Mouse (Mus musculus) E14TG2a.4 (cell line): Measurements from ENCODE around the gene Etl4.

Experiments used
- CTCF ChIP-seq: conservative IDR thresholded peaks from 2 replicates; pipeline ENCODE4 v1.5.1; 2014; ENCODE audit warnings: low read length
- NANOG ChIP-seq: IDR thresholded peaks from 2 replicates; pipeline ENCODE4 v1.6.1; 2014; ENCODE audit warnings: borderline replicate concordance, low read length, mixed read lengths

DNA sequence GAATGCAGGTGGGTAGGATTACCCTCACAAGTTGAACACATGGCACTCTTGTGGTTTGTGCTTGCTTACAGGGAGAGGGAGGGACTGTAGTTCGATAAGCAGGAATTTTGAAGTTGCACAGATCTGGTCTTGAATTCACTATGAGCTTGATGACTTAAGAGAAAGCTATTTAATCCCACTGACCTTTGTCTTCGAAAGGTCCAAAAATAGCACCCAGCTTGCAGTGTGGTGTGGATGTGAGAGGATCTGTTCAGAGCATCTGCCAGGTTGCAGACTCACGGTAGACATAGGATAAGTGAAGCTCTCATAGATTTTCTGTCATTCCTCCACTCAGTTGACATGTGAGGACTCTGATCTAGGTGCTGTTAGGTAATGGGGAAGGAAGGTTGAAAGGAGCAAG, 670.8 kb downstream of the Etl4 start:
- TF ChIP-seq CTCF (no peak), NANOG (no peak)
